Mouse (Mus musculus) cortical plate, adult 2 months (tissue): ENCODE results near the gene Coro7.

ENCODE experiments used
- CTCF ChIP-seq: fragments of 200-500 bp; IDR thresholded peaks from 2 replicates; pipeline ENCODE4 v1.5.1; 2011; ENCODE audit warnings: mild to moderate bottlenecking, control low read depth, low read length; ENCODE audit not compliant: insufficient read depth; ENCODE audit errors: extremely low read depth
- POLR2A ChIP-seq: fragments of 200-500 bp; IDR thresholded peaks from 2 replicates; pipeline ENCODE4 v1.6.1; 2011; ENCODE audit warnings: mild to moderate bottlenecking, low read length, control low read depth; ENCODE audit not compliant: insufficient read depth; ENCODE audit errors: extremely low read depth

- no peak for TF ChIP-seq CTCF
- no peak for TF ChIP-seq POLR2A
Measured at GRCm38 (mm10) chr16:4674091-4674490, 5.5 kb downstream of the Coro7 start.
